Mouse (Mus musculus) testis, postnatal 14 days (tissue): ENCODE measurements around the gene Adarb2.

Source experiments
- DNase-seq: peaks from one replicate; pipeline ENCODE4 v3.0.0; 2021; ENCODE audit warnings: low spot score

The Adarb2 gene

DNA sequence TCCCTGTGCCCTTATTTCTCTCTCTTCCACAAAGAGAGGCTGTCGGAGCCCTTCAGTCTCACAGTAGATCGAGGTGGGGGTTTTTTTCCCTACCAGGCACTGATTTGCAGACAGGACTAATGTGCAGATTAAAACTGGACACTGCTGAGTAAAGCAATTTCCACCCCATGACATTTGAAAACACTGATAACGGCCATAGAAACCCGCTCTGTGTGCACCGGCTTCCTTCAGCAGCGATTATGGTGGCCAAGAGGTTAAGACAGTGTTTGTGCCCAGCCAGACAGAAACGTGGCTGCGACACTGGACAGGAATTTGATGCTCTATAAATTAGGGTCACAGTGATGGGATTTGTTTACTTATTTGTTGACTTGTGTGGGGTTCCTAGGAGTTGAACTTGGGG, 590.6 kb downstream of the Adarb2 start:
- DNase-seq: no peak

DNA sequence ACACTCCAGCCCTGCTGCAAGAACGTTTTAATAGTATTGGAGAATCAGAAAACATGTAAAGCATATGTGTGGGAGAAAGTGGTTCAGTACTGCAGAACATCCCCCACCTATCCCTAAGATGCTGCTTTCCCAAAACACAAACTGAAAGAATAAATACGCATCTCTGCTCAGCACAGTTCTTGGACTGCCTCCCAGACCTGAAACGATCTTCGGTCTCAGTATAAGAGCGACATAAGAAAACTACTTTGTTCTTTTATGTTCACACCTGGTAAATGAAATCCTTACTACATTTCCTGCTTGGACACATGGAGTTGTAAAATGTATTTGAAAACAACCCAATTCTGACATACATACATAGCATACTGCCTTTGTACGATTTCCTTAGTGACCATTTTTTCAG, 597.9 kb downstream of the Adarb2 start:
- no peak for DNase-seq

DNA sequence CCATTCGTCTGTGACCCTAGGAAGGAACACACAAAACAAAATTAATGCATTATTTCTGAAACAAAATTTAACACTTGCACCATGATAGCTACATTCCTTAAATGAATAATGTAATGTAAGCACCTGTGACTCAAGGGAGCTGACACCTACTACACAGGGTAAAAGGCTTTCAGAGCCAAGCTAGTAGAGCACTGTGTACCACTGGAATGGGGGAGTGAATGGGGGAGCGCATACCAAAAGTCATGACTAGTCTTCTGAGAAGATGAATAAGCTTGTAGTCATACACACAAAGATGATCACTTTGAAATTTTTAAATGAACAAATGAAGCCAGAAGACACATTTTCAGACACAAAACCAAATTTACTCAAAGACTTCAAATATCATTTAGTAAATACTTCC, 603.3 kb downstream of the Adarb2 start:
- no peak for DNase-seq
